Mouse (Mus musculus) small intestine, adult 2 months (tissue): Measurements from ENCODE around the gene Cxcr5. TPM values are rescaled to one million over a fixed set of nuclear protein-coding genes. Genes with fewer than 3 reads are reported as not detected.

ENCODE experiments used
- H3K27ac ChIP-seq: fragments of 200-500 bp; 2 replicates; pipeline ENCODE4 v1.5.1; 2012; ENCODE audit warnings: low read depth, low read length, control low read depth, inconsistent platforms; ENCODE audit not compliant: insufficient read depth
- H3K27me3 ChIP-seq: fragments of 200-500 bp; 2 replicates; pipeline ENCODE4 v1.6.1; 2012; ENCODE audit warnings: mild to moderate bottlenecking, moderate library complexity, low read length, inconsistent platforms; ENCODE audit not compliant: control insufficient read depth, insufficient read depth
- H3K36me3 ChIP-seq: fragments of 200-500 bp; 2 replicates; pipeline ENCODE4 v1.6.1; 2012; ENCODE audit warnings: mild to moderate bottlenecking, low read length, control low read depth, inconsistent platforms; ENCODE audit not compliant: control insufficient read depth, insufficient read depth
- H3K4me1 ChIP-seq: fragments of 200-500 bp; 2 replicates; pipeline ENCODE4 v1.6.1; 2012; ENCODE audit warnings: low read length, inconsistent platforms, mixed read lengths; ENCODE audit not compliant: control insufficient read depth, insufficient read depth, insufficient read length
- H3K4me3 ChIP-seq: fragments of 200-500 bp; 2 replicates; pipeline ENCODE4 v1.5.1; 2012; ENCODE audit warnings: low read depth, mild to moderate bottlenecking, control low read depth, inconsistent platforms, low read length, moderate library complexity
- CTCF ChIP-seq: fragments of 200-500 bp; IDR thresholded peaks from 2 replicates; pipeline ENCODE4 v1.5.1; 2012; ENCODE audit warnings: low read depth, mild to moderate bottlenecking, control low read depth, inconsistent platforms, low read length, moderate library complexity, mixed read lengths; ENCODE audit not compliant: insufficient replicate concordance, insufficient read length; ENCODE audit errors: extremely low read depth
- POLR2A ChIP-seq: fragments of 200-500 bp; IDR thresholded peaks from 2 replicates; pipeline ENCODE4 v1.6.1; 2012; ENCODE audit warnings: low read depth, mild to moderate bottlenecking, control low read depth, inconsistent platforms, low read length, moderate library complexity
- WGBS: fragments of 180-500 bp; shearing (Covaris S2); methylation state at CpG from one replicate; pipeline ENCODE4 v1.1.7; 2018; 5-methylcytosine and 5-hydroxymethylcytosine counted together
- polyA plus RNA-seq: library from polyadenylated mRNA; depleted of rRNA; stranded (reverse); fragments of >200 nt; gene quantifications from 2 replicates; pipeline ENCODE4 v1.2.3, GENCODE M21; 2012

The Cxcr5 gene
- polyA plus RNA-seq, 1 experiment = 5.7 TPM

DNA sequence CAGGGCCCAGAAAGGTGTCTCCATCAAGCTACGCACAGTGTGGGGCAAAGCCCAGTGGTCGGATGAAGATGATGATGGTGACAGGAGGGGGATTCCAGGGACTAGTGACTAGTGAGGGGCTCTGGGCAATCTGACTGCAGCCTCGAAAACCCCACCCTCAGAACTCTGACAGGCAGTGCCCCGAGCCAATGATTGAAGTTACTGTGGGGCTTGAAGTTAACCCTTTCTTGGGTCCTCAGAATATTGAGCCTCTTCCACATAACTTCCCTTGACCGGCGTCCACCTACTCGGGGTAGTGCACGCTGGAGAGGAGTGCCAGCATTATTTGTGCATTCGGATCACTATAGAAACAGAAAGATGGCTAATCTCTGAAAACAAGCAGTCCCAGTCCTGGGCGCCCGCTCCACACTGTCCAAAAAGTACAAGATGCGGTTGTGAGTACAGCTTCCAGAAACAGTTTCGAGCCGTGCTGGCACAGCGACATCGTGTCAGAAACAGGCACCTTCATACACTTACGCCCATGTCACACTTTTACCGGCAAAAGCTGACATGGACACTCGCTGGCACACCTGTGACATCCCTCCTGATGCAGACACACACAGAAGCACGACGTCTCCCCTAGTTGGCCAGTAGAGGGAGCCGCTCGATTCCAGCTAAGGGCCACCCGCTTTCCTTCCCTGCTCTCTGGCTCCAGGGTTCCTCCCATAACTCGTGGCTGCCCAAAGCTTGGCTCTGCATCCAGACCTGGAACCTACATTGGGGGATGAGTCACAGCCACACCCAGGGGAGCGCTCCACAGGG, 81.8 kb downstream of the Cxcr5 start:
- Histone ChIP-seq H3K36me3 (no peaks in the 10 kb centered on the region), H3K4me3 (peak overlapping the region; percentile 65), H3K27ac (peak overlapping the region; percentile 93), H3K27me3 (no peaks in the 10 kb centered on the region), H3K4me1 (peaks cover 13% of the 10 kb centered on the region)
- WGBS = under 1% methylated on average over 26 of the region's 26 CpGs
- TF ChIP-seq CTCF (peak; percentile 89), POLR2A (peak; percentile 21; the same call in 1 of the 2 replicates)

DNA sequence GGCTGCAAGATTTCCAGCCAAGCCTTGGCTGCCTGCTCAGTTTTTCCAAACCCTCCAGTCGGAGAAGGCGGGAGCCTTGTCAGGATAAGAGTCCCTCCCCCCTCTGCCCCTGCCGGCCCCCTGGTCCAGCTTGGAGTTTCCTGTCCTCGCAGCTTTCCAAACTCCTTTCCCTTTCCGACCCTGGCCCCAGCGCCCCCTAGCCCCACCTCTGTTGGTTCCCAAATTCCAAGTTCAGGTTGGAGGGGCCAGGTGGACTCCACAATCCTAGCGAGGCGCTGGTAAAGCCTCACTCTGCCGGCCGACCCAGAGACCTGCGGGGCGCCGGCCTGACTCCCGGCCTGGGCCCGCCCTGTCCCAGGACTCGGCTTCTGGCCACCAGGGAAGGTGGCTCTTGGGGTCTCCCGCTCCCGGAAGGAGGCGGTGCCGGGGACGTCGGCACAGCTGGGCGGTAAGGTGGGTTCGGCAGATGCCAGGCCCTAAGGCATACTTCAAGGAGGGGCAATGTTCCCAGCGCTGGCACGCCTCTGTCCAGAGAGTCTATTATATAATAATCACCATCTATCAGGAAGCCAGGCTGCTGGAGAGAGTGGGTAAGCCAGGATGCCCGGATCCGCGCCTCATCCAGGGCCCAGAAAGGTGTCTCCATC, 82.6 kb downstream of the Cxcr5 start:
- Histone ChIP-seq H3K27ac (peak overlapping the region; percentile 93), H3K4me3 (peak overlapping the region; percentile 65), H3K4me1 (peaks cover 6% of the 10 kb centered on the region), H3K36me3 (no peaks in the 10 kb centered on the region), H3K27me3 (no peaks in the 10 kb centered on the region)
- 1% methylated on average over 29 of the region's 29 CpGs for WGBS
- TF ChIP-seq CTCF (peak; percentile 2; the same call in 1 of the 2 replicates), POLR2A (no peak)

DNA sequence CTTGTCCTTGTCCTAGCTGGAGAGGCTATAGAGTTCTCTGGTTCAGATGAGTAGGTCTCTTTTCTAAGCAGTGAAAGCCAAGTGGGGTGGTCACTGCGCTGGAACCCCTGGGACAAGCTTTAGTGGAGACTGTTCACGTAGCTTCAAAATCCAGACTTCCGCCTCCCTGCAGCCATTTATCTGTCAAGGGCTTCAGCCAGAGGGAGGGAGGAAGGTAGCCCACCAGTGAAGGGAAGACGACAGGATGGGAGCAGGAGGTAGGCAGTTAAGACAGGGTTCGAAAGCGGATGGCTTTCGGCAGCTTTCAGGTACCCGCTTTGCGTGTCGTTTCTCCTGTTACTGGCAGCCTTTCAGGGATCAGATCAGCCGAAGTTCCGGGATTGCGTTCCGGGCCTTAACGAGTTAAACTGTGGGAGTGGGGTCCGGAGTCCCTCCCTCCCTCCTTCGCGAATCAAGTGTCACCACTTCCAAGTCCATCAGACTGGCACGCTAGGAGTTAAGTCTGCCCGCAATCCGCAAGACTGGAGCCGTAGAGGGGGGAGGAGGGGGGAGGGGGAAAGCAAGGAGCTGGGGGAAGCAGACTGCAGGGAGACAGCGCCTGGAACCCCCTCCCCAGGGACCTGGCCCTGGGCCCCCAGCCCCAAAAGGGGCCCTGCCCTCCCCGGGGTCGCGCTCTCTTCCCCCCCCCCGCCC, 83.3 kb downstream of the Cxcr5 start:
- Histone ChIP-seq H3K36me3 (no peaks in the 10 kb centered on the region), H3K4me1 (peaks cover 2% of the 10 kb centered on the region; the same call in 1 of the 2 replicates), H3K27ac (peak overlapping the region; percentile 82), H3K4me3 (peak overlapping the region; percentile 65), H3K27me3 (no peaks in the 10 kb centered on the region)
- WGBS = under 1% methylated on average over 27 of the region's 27 CpGs
- no peak for TF ChIP-seq CTCF
- no peak for TF ChIP-seq POLR2A

DNA sequence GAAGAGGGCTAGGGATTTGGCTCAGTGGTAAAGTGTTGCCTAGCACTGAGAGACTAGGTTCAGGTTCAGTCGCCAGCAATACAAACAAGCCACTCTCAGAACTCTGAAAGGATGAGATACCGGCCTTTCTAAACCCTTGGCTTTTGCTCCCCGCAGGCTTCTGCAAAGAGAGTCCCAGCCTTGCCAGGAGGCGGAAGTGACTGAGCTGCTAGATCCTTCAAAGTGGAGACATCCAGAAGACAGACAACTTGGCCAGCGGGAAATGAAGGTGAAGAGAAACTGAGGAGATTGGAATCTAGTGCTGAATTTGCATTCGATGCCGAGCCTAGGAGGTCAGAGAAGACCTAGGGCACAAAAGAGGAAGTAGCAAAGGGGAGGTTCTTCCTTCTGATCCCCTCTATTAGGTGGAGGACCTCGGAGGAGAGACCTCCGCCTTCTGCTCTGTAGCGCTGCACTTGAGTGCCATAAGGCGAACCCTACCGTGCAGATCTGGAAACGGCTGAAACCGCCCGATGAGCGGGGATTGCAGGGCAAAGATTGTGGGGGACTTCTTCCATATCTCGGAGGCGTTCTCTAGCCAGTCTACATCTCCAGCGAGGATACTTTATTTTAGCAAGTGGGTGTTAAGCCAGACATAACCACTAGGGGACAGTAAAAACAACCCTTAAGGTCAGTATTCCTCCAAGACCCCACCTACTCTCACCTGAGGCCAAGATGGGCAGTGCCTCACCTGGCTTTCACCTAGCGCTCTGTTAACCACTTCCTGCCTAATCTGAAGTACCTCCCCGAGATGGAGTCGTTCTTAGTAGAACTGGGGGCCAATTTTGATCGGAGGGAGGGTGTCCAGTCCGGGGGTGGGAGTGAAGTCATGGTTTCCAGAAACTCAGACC, 84.1 kb downstream of the Cxcr5 start:
- Histone ChIP-seq H3K27ac (peak overlapping the region; percentile 82), H3K4me3 (peak overlapping the region; percentile 65), H3K4me1 (peaks cover 2% of the 10 kb centered on the region; the same call in 1 of the 2 replicates), H3K36me3 (no peaks in the 10 kb centered on the region), H3K27me3 (no peaks in the 10 kb centered on the region)
- TF ChIP-seq CTCF (peak; percentile 68; the same call in 1 of the 2 replicates), POLR2A (no peak)
- WGBS = 6% methylated on average over 24 of the region's 24 CpGs

DNA sequence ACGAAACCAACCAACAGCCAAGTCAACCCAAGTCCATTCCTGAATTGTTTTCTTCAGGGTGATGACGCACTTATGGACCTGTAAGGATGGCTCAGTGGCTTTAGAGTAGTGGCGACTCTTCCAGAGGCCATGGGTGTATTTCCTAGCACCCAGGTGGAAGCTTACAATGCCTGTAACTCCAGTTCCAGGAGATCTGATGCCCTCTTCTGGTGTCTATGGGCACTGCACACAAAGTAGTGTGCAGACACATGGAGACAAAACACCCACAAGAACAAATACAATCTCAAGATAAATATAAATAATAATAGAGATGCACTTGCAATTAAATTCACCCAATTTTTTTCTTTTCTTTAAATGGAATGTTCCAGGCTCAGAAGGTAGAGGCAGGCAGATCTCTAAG, 85.7 kb downstream of the Cxcr5 start:
- WGBS = 95% methylated on average over 3 of the region's 3 CpGs

DNA sequence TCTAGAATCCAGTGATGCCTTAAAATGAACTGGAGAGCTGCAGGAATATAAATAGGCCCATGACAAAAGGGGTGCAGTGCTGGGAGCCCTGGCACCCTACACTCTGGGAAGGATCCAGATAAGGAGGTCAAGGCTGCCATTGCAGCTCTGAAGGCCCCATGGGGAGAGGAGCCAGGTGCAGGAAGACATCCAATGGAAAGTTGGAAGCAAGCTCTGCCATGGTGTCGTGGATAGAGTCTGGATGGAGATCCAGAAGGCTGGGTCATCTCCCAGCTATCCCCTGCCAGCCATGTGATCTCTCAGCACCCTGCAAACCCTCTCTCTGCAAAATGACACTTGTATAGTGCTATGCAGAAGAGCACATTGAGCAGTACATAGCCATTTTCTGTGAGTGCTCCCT, 87.3 kb downstream of the Cxcr5 start:
- H3K27ac ChIP-seq = no peak overlapping the region
- 21% methylated on average over 1 of the region's 1 CpGs for WGBS
- H3K27me3 ChIP-seq = no peaks in the 10 kb centered on the region
- no peak overlapping the region for H3K4me3 ChIP-seq
- H3K36me3 ChIP-seq = no peaks in the 10 kb centered on the region
- TF ChIP-seq POLR2A (no peak), CTCF (no peak)
- peaks cover under 1% of the 10 kb centered on the region; the same call in 1 of the 2 replicates for H3K4me1 ChIP-seq

More for the DNA sequence above, 85.7 kb downstream of the Cxcr5 start:
- TF ChIP-seq CTCF = peak; percentile 13; the same call in 1 of the 2 replicates
- TF ChIP-seq POLR2A = no peak
- no peaks in the 10 kb centered on the region for H3K4me1 ChIP-seq
- no peaks in the 10 kb centered on the region for H3K27me3 ChIP-seq
- no peak overlapping the region for H3K27ac ChIP-seq
- no peak overlapping the region for H3K4me3 ChIP-seq
- no peaks in the 10 kb centered on the region for H3K36me3 ChIP-seq
